Comparison of ENCODE assay signal across 18 mouse cellular contexts in genomic region chr3:53112048-53112447, GRCm38 (mm10).
DNase-seq lines count a peak whose midpoint lies in the region; ATAC-seq and TF ChIP-seq lines count a peak whose summit lies in the region.
"Had no signal": no experiment of that assay in that cellular context is flagged by ENCODE, and none has a peak within 500 bp of the region (broad histone marks: within the 10 kb centered on the region; RNA-seq: fewer than 3 reads in every experiment).

No protein-coding gene starts in this region.

- no peak overlapping the region for H3K9ac ChIP-seq in heart, postnatal 0 days (replicated peaks; ENCODE audit: low read depth, low read length)
- H3K9ac ChIP-seq in lung, embryonic 14.5 days: no peak overlapping the region
- H3K9ac ChIP-seq in ES-Bruce4 (ENCODE audit: low read depth, poor library complexity, severe bottlenecking): no peak overlapping the region
- H3K9ac ChIP-seq: forebrain, embryonic 15.5 days; heart, embryonic 12.5 days; intestine, embryonic 15.5 days; limb, embryonic 12.5 days had no signal

- no peak for DNase-seq in heart, postnatal 0 days (ENCODE audit: low spot score)
- DNase-seq in heart, postnatal 4 days: no peak
- no peak for DNase-seq in lung, embryonic 14.5 days
- DNase-seq in lung, postnatal 25 days (ENCODE audit: low spot score): no peak
- peak; percentile 79 for DNase-seq in ZHBTc4 (ENCODE audit: low read depth, low spot score)
- no peak for DNase-seq in right cerebral cortex, adult 2 months (ENCODE audit: low spot score in 2 of 2)
- DNase-seq in left cerebral cortex, adult 8-10 months (ENCODE audit: low spot score in 2 of 2): no peak
- DNase-seq: gastrocnemius, postnatal 10 days; kidney, postnatal 36 days; layer of hippocampus, postnatal 36 days; lung, postnatal 10 days had no signal

- ATAC-seq in heart, postnatal 0 days (ENCODE audit: insufficient read depth, low read depth): no peak
- no peak for ATAC-seq in lung, embryonic 14.5 days (ENCODE audit: insufficient read depth)
- ATAC-seq: forebrain, embryonic 15.5 days; intestine, embryonic 15.5 days had no signal

- peaks cover 14% of the 10 kb centered on the region for H3K4me1 ChIP-seq in heart, postnatal 0 days (ENCODE audit: control insufficient read depth, insufficient read depth)
- H3K4me1 ChIP-seq in lung, embryonic 14.5 days (ENCODE audit: insufficient read depth): no peaks in the 10 kb centered on the region
- H3K4me1 ChIP-seq in ES-Bruce4 (ENCODE audit: control insufficient read depth, insufficient read depth, low read length): no peaks in the 10 kb centered on the region
- H3K4me1 ChIP-seq: intestine, embryonic 15.5 days had no signal

- TF ChIP-seq CTCF in heart, postnatal 0 days (IDR thresholded peaks at IDR 0.05; ENCODE audit: low read depth): 0 out of 2 replicates have a peak, but pooled peaks have one; percentile 13
- TF ChIP-seq CTCF in lung, embryonic 14.5 days (IDR thresholded peaks at IDR 0.05; ENCODE audit: low read depth): peak; percentile 34
- TF ChIP-seq CTCF in ES-Bruce4 (IDR thresholded peaks at IDR 0.05; ENCODE audit: low read depth, low read length): peak; percentile 8

- no peak overlapping the region for H3K27ac ChIP-seq in heart, postnatal 0 days (ENCODE audit: low read depth)
- no peak overlapping the region for H3K27ac ChIP-seq in lung, embryonic 14.5 days (ENCODE audit: low read depth)
- H3K27ac ChIP-seq in ES-Bruce4 (ENCODE audit: insufficient read depth, low read length): 0 out of 2 replicates have a peak overlapping the region, but pooled peaks have one; percentile 93
- H3K27ac ChIP-seq: forebrain, embryonic 15.5 days; hindbrain, embryonic 10.5 days; intestine, embryonic 15.5 days; limb, embryonic 12.5 days; midbrain, embryonic 10.5 days had no signal

- WGBS in heart, postnatal 0 days: 94% methylated on average over 7 of the region's 7 CpGs
- WGBS in lung, embryonic 14.5 days: 93% methylated on average over 7 of the region's 7 CpGs

- H3K4me2 ChIP-seq in heart, postnatal 0 days (ENCODE audit: low read depth, low read length): no peak overlapping the region
- H3K4me2 ChIP-seq in lung, embryonic 14.5 days: no peak overlapping the region
- H3K4me2 ChIP-seq: forebrain, embryonic 15.5 days; heart, embryonic 12.5 days; intestine, embryonic 15.5 days; limb, embryonic 12.5 days had no signal

- no peak for TF ChIP-seq POLR2A in ES-Bruce4 (IDR thresholded peaks at IDR 0.05; ENCODE audit: insufficient read depth, low read length)

- H3K27me3 ChIP-seq in heart, postnatal 0 days (ENCODE audit: control insufficient read depth, insufficient read depth, low read length): no peaks in the 10 kb centered on the region
- no peaks in the 10 kb centered on the region for H3K27me3 ChIP-seq in lung, embryonic 14.5 days (ENCODE audit: insufficient read depth, low read length)
- no peaks in the 10 kb centered on the region for H3K27me3 ChIP-seq in ES-Bruce4 (ENCODE audit: control insufficient read depth, insufficient read depth, low read length, poor library complexity, severe bottlenecking)
- H3K27me3 ChIP-seq: forebrain, embryonic 15.5 days; heart, embryonic 12.5 days; intestine, embryonic 15.5 days; limb, embryonic 12.5 days had no signal

- TF ChIP-seq EP300 in heart, postnatal 0 days (IDR thresholded peaks at IDR 0.05; ENCODE audit: low read depth): no peak
- TF ChIP-seq EP300 in ES-Bruce4 (IDR thresholded peaks at IDR 0.05; ENCODE audit: insufficient read depth, low read depth, low read length): no peak

- H3K36me3 ChIP-seq in heart, postnatal 0 days (replicated peaks; ENCODE audit: control insufficient read depth, insufficient read depth, low read length): 0 out of 2 replicates have a peak, but pooled peaks cover 8% of the 10 kb centered on the region
- no peaks in the 10 kb centered on the region for H3K36me3 ChIP-seq in lung, embryonic 14.5 days (ENCODE audit: insufficient read depth)
- H3K36me3 ChIP-seq in ES-Bruce4 (ENCODE audit: control insufficient read depth, insufficient read depth, low read length, poor library complexity, severe bottlenecking): peaks cover 13% of the 10 kb centered on the region
- H3K36me3 ChIP-seq: forebrain, embryonic 15.5 days; intestine, embryonic 15.5 days had no signal

- H3K4me3 ChIP-seq in heart, postnatal 0 days (ENCODE audit: low read depth, low read length): no peak overlapping the region
- H3K4me3 ChIP-seq in lung, embryonic 14.5 days (ENCODE audit: low read depth, low read length): no peak overlapping the region
- no peak overlapping the region for H3K4me3 ChIP-seq in ES-Bruce4 (ENCODE audit: low read depth, low read length)
- H3K4me3 ChIP-seq: forebrain, embryonic 15.5 days; heart, embryonic 12.5 days; hindbrain, embryonic 10.5 days; intestine, embryonic 15.5 days; limb, embryonic 12.5 days; midbrain, embryonic 10.5 days had no signal

- 0 out of 2 replicates have a peak, but pooled peaks cover 8% of the 10 kb centered on the region for H3K9me3 ChIP-seq in heart, postnatal 0 days (replicated peaks; ENCODE audit: control insufficient read depth, low read length)
- H3K9me3 ChIP-seq in lung, embryonic 14.5 days (ENCODE audit: low read depth, low read length): peaks cover 3% of the 10 kb centered on the region; the same call in 1 of the 2 replicates
- peaks cover 21% of the 10 kb centered on the region for H3K9me3 ChIP-seq in ES-Bruce4 (replicated peaks; ENCODE audit: control insufficient read depth, insufficient read depth, low read length, poor library complexity, severe bottlenecking)
- H3K9me3 ChIP-seq: forebrain, embryonic 15.5 days; heart, embryonic 12.5 days; intestine, embryonic 15.5 days had no signal
